Mouse (Mus musculus) embryonic facial prominence, embryonic 12.5 days (tissue): Measurements from ENCODE around the gene Eif2b3. TPM values are rescaled to one million over a fixed set of nuclear protein-coding genes. Genes with fewer than 3 reads are reported as not detected.

ENCODE experiments used
- ATAC-seq: fragments of 200-750 bp; cut with Nextera tagmentation; 2 replicates; pipeline ENCODE4 v1.8.0; 2017; ENCODE audit not compliant: insufficient number of reproducible peaks, insufficient read depth, low FRiP score, low TSS enrichment
- H3K27ac ChIP-seq: fragments of 300-500 bp; sonication (generic); 2 replicates; pipeline ENCODE4 v1.5.1; 2016; ENCODE audit warnings: mild to moderate bottlenecking
- H3K27me3 ChIP-seq: fragments of 300-500 bp; sonication (generic); 2 replicates; pipeline ENCODE4 v1.6.1; 2016; ENCODE audit warnings: mild to moderate bottlenecking, moderate library complexity
- H3K36me3 ChIP-seq: fragments of 300-500 bp; sonication (generic); 2 replicates; pipeline ENCODE4 v1.6.1; 2016; ENCODE audit warnings: mild to moderate bottlenecking
- H3K4me1 ChIP-seq: fragments of 300-500 bp; sonication (generic); 2 replicates; pipeline ENCODE4 v1.6.1; 2016
- H3K4me2 ChIP-seq: fragments of 300-500 bp; sonication (generic); replicated peaks from 2 replicates; pipeline ENCODE4 v1.6.1; 2016; ENCODE audit warnings: mild to moderate bottlenecking, moderate library complexity
- H3K4me3 ChIP-seq: fragments of 300-500 bp; sonication (generic); 2 replicates; pipeline ENCODE4 v1.5.1; 2016; ENCODE audit warnings: mild to moderate bottlenecking
- H3K9ac ChIP-seq: fragments of 300-500 bp; sonication (generic); 2 replicates; pipeline ENCODE4 v1.6.1; 2016; ENCODE audit warnings: mild to moderate bottlenecking, moderate library complexity
- H3K9me3 ChIP-seq: fragments of 300-500 bp; sonication (generic); 2 replicates; pipeline ENCODE4 v1.6.1; 2016; ENCODE audit warnings: mild to moderate bottlenecking, moderate library complexity
- WGBS: fragments of 180-500 bp; shearing (Covaris S2); methylation state at CpG from one replicate; pipeline ENCODE4 v1.1.7; 2016; 5-methylcytosine and 5-hydroxymethylcytosine counted together
- polyA plus RNA-seq: library from polyadenylated mRNA; unstranded; fragments of >200 nt; fragmentation: Nextera tagmentation; extraction: Ambion mirVana; gene quantifications from 2 replicates; pipeline ENCODE4 v1.2.1, GENCODE M21; 2016

The Eif2b3 gene
- polyA plus RNA-seq, 1 experiment from 2014 or later = 43.8 TPM

- Histone ChIP-seq H3K9me3 (no peaks in the 10 kb centered on the region), H3K36me3 (peaks cover 28% of the 10 kb centered on the region), H3K4me3 (no peak overlapping the region), H3K4me1 (no peaks in the 10 kb centered on the region), H3K4me2 (no peak overlapping the region), H3K27ac (no peak overlapping the region), H3K27me3 (no peaks in the 10 kb centered on the region), H3K9ac (no peak overlapping the region)
- 81% methylated on average over 5 of the region's 5 CpGs for WGBS
- ATAC-seq = no peak
Measured at GRCm38 (mm10) chr4:117115592-117115991, 96.4 kb downstream of the Eif2b3 start.

- Histone ChIP-seq H3K9me3 (no peaks in the 10 kb centered on the region), H3K27me3 (no peaks in the 10 kb centered on the region), H3K36me3 (peaks cover 16% of the 10 kb centered on the region), H3K27ac (no peak overlapping the region), H3K9ac (no peak overlapping the region), H3K4me1 (no peaks in the 10 kb centered on the region), H3K4me2 (no peak overlapping the region), H3K4me3 (no peak overlapping the region)
- no peak for ATAC-seq
- WGBS = 93% methylated on average over 7 of the region's 7 CpGs
Measured at GRCm38 (mm10) chr4:117117931-117118330, 98.7 kb downstream of the Eif2b3 start.

GRCm38 (mm10) chr4:117119636-117120035 lies 100.4 kb downstream of the Eif2b3 start:
- Histone ChIP-seq H3K27ac (peak overlapping the region; percentile 73), H3K9me3 (no peaks in the 10 kb centered on the region), H3K4me1 (peaks cover 3% of the 10 kb centered on the region), H3K4me2 (peak overlapping the region; percentile 99), H3K9ac (peak overlapping the region; percentile 51), H3K4me3 (peak overlapping the region; percentile 61), H3K36me3 (peaks cover 4% of the 10 kb centered on the region), H3K27me3 (no peaks in the 10 kb centered on the region)
- 78% methylated on average over 5 of the region's 5 CpGs for WGBS
- ATAC-seq = no peak

GRCm38 (mm10) chr4:117120052-117120444 lies 100.8 kb downstream of the Eif2b3 start:
- Histone ChIP-seq H3K27me3 (no peaks in the 10 kb centered on the region), H3K9me3 (no peaks in the 10 kb centered on the region), H3K36me3 (no peaks in the 10 kb centered on the region), H3K4me1 (peaks cover 7% of the 10 kb centered on the region), H3K4me3 (peak overlapping the region; percentile 61), H3K27ac (peak overlapping the region; percentile 73), H3K4me2 (peak overlapping the region; percentile 99), H3K9ac (peak overlapping the region; percentile 51)
- 7% methylated on average over 10 of the region's 10 CpGs for WGBS
- no peak for ATAC-seq

- Histone ChIP-seq H3K36me3 (no peaks in the 10 kb centered on the region), H3K27ac (peak overlapping the region; percentile 73), H3K9me3 (no peaks in the 10 kb centered on the region), H3K27me3 (no peaks in the 10 kb centered on the region), H3K4me1 (peaks cover 14% of the 10 kb centered on the region), H3K4me3 (peak overlapping the region; percentile 61), H3K9ac (peak overlapping the region; percentile 59), H3K4me2 (peak overlapping the region; percentile 99)
- peak; percentile 90 for ATAC-seq
- under 1% methylated on average over 69 of the region's 69 CpGs for WGBS
Measured at GRCm38 (mm10) chr4:117120445-117121414, 101.5 kb downstream of the Eif2b3 start.

GRCm38 (mm10) chr4:117122209-117122608 lies 103.0 kb downstream of the Eif2b3 start:
- Histone ChIP-seq H3K4me3 (no peak overlapping the region), H3K4me1 (peaks cover 22% of the 10 kb centered on the region), H3K36me3 (no peaks in the 10 kb centered on the region), H3K9ac (no peak overlapping the region), H3K27me3 (no peaks in the 10 kb centered on the region), H3K9me3 (no peaks in the 10 kb centered on the region), H3K27ac (no peak overlapping the region), H3K4me2 (no peak overlapping the region)
- no peak for ATAC-seq
- WGBS = 80% methylated on average over 4 of the region's 4 CpGs

- Histone ChIP-seq H3K36me3 (0 out of 2 replicates have a peak, but pooled peaks cover under 1% of the 10 kb centered on the region), H3K9ac (no peak overlapping the region), H3K4me1 (peaks cover 22% of the 10 kb centered on the region), H3K9me3 (no peaks in the 10 kb centered on the region), H3K4me3 (no peak overlapping the region), H3K4me2 (no peak overlapping the region), H3K27ac (no peak overlapping the region), H3K27me3 (no peaks in the 10 kb centered on the region)
- WGBS = 80% methylated on average over 7 of the region's 9 CpGs
- ATAC-seq = no peak
Measured at GRCm38 (mm10) chr4:117123546-117124217, 104.5 kb downstream of the Eif2b3 start.

- no peak overlapping the region for H3K27ac ChIP-seq
- no peaks in the 10 kb centered on the region for H3K9me3 ChIP-seq
- WGBS = 87% methylated on average over 3 of the region's 3 CpGs
Measured at GRCm38 (mm10) chr4:117124218-117124517, 105.0 kb downstream of the Eif2b3 start.

GRCm38 (mm10) chr4:117124518-117125347 lies 105.5 kb downstream of the Eif2b3 start:
- 62% methylated on average over 14 of the region's 14 CpGs for WGBS
- no peak overlapping the region for H3K4me3 ChIP-seq
- H3K27me3 ChIP-seq = no peaks in the 10 kb centered on the region
- no peaks in the 10 kb centered on the region for H3K9me3 ChIP-seq
- ATAC-seq = no peak
- peaks cover 6% of the 10 kb centered on the region; the same call in 1 of the 2 replicates for H3K36me3 ChIP-seq
- H3K9ac ChIP-seq = peak overlapping the region; percentile 40; the same call in 1 of the 2 replicates
- peaks cover 22% of the 10 kb centered on the region for H3K4me1 ChIP-seq
- H3K4me2 ChIP-seq = peak overlapping the region; percentile 24; the same call in 1 of the 2 replicates
- H3K27ac ChIP-seq = peak overlapping the region; percentile 82

More at GRCm38 (mm10) chr4:117124218-117124517, 105.0 kb downstream of the Eif2b3 start:
- Histone ChIP-seq H3K27me3 (no peaks in the 10 kb centered on the region), H3K9ac (no peak overlapping the region), H3K4me2 (no peak overlapping the region), H3K4me1 (peaks cover 22% of the 10 kb centered on the region), H3K4me3 (no peak overlapping the region), H3K36me3 (peaks cover 6% of the 10 kb centered on the region; the same call in 1 of the 2 replicates)
- ATAC-seq = no peak

GRCm38 (mm10) chr4:117125348-117125909 lies 106.2 kb downstream of the Eif2b3 start, which contains the start of gene Btbd19:
Btbd19 (minus strand) TSS chr4:117125725.
- peaks cover 6% of the 10 kb centered on the region; the same call in 1 of the 2 replicates for H3K36me3 ChIP-seq
- H3K27ac ChIP-seq = peak within 1 kb of the TSS; percentile 82
- no peak for ATAC-seq
- peak within 1 kb of the TSS; percentile 40 for H3K9ac ChIP-seq
- H3K4me3 ChIP-seq = no peak within 1 kb of the TSS
- WGBS = 34% methylated on average over 8 of the region's 8 CpGs
- H3K4me1 ChIP-seq = peaks cover 22% of the 10 kb centered on the region
- H3K9me3 ChIP-seq = no peaks in the 10 kb centered on the region
- H3K27me3 ChIP-seq = 0 out of 2 replicates have a peak, but pooled peaks cover under 1% of the 10 kb centered on the region
- peak within 1 kb of the TSS; percentile 24; the same call in 1 of the 2 replicates for H3K4me2 ChIP-seq
